Mouse (Mus musculus) T-cell, adult 2 months (primary cell): ENCODE measurements at regions not wholly inside any gene's neighbourhood (a gene's known extent, or its start where the extent isn't known, plus 50 kb on each side); places are given as distances from the start of the nearest gene placed in this dataset.

Source experiments
- DNase-seq: peaks from one replicate; pipeline ENCODE4 v3.0.0; 2022; ENCODE audit warnings: low spot score

GRCm38 (mm10) chr13:43967516-43967915, 182.9 kb downstream of the Cd83 start:
- no peak for DNase-seq

GRCm38 (mm10) chr13:43972906-43973305, 188.3 kb downstream of the Cd83 start:
- no peak for DNase-seq

GRCm38 (mm10) chr13:43975281-43975680, 190.7 kb downstream of the Cd83 start:
- no peak for DNase-seq

GRCm38 (mm10) chr13:43975801-43976200, 191.2 kb downstream of the Cd83 start:
- no peak for DNase-seq

GRCm38 (mm10) chr13:43976676-43977075, 192.1 kb downstream of the Cd83 start:
- DNase-seq, result no peak

- no peak for DNase-seq
Observed at GRCm38 (mm10) chr13:43987338-43987737, 202.8 kb downstream of the Cd83 start.

- DNase-seq, result no peak
Observed at GRCm38 (mm10) chr13:43988421-43988820, 203.8 kb downstream of the Cd83 start.

GRCm38 (mm10) chr13:43990281-43991101, 205.9 kb downstream of the Cd83 start:
- no peak for DNase-seq

GRCm38 (mm10) chr13:43991774-43992173, 207.2 kb downstream of the Cd83 start:
- no peak for DNase-seq

- DNase-seq, result no peak
Observed at GRCm38 (mm10) chr13:43992968-43993367, 208.4 kb downstream of the Cd83 start.

- DNase-seq, result no peak
Observed at GRCm38 (mm10) chr13:43994361-43994760, 209.8 kb downstream of the Cd83 start.

- DNase-seq, result no peak
Observed at GRCm38 (mm10) chr13:43995623-43996022, 211.0 kb downstream of the Cd83 start.

GRCm38 (mm10) chr13:44001861-44002545, 217.4 kb downstream of the Cd83 start:
- DNase-seq, result no peak

GRCm38 (mm10) chr13:44012868-44013267, 228.3 kb downstream of the Cd83 start:
- DNase-seq, result no peak

- no peak for DNase-seq
Observed at GRCm38 (mm10) chr13:44018489-44019303, 234.1 kb downstream of the Cd83 start.

- no peak for DNase-seq
Observed at GRCm38 (mm10) chr13:44019304-44019583, 234.7 kb downstream of the Cd83 start.

- DNase-seq, result no peak
Observed at GRCm38 (mm10) chr13:44020851-44021250, 236.3 kb downstream of the Cd83 start.

GRCm38 (mm10) chr13:44022106-44022505, 237.5 kb downstream of the Cd83 start:
- no peak for DNase-seq

GRCm38 (mm10) chr13:44024612-44025011, 240.0 kb downstream of the Cd83 start:
- no peak for DNase-seq

GRCm38 (mm10) chr13:44026321-44027255, 242.0 kb downstream of the Cd83 start:
- no peak for DNase-seq

GRCm38 (mm10) chr13:44028081-44028480, 243.5 kb downstream of the Cd83 start:
- DNase-seq, result no peak

GRCm38 (mm10) chr13:44030590-44030989, 246.0 kb downstream of the Cd83 start:
- no peak for DNase-seq
